Mouse (Mus musculus): ENCODE measurements at regions not wholly inside any gene's neighbourhood (a gene's known extent, or its start where the extent isn't known, plus 50 kb on each side); places are given as distances from the start of the nearest gene placed in this dataset.

- TF ChIP-seq CTCF (IDR thresholded peaks at IDR 0.05; ENCODE audit: control insufficient read depth, insufficient read depth, insufficient read length) (no peak), USF1 (IDR thresholded peaks at IDR 0.05; ENCODE audit: low read depth) (no peak)
Measured at GRCm38 (mm10) chr5:12116587-12117354, 198.9 kb downstream of the 4933402N22Rik start.

All from C2C12 (cell line).